Mouse (Mus musculus) heart, embryonic 13.5 days (tissue): Measurements from ENCODE around the gene P2rx7. TPM values are rescaled to one million over a fixed set of nuclear protein-coding genes. Genes with fewer than 3 reads are reported as not detected.

Experiments used
- ATAC-seq: fragments of 200-750 bp; cut with Nextera tagmentation; 2 replicates; pipeline ENCODE4 v1.8.0; 2017; ENCODE audit warnings: moderate TSS enrichment; ENCODE audit not compliant: insufficient number of reproducible peaks, low FRiP score, low TSS enrichment; ENCODE audit errors: extremely low read depth
- H3K27ac ChIP-seq: fragments of 300-500 bp; sonication (generic); replicated peaks from 2 replicates; pipeline ENCODE4 v1.5.1; 2015; ENCODE audit warnings: moderate library complexity, mild to moderate bottlenecking, inconsistent platforms
- H3K27me3 ChIP-seq: fragments of 300-500 bp; sonication (generic); replicated peaks from 2 replicates; pipeline ENCODE4 v1.6.1; 2015; ENCODE audit warnings: mild to moderate bottlenecking, inconsistent platforms
- H3K36me3 ChIP-seq: fragments of 300-500 bp; sonication (generic); 2 replicates; pipeline ENCODE4 v1.6.1; 2015; ENCODE audit warnings: mild to moderate bottlenecking, inconsistent platforms
- H3K4me1 ChIP-seq: fragments of 300-500 bp; sonication (generic); 2 replicates; pipeline ENCODE4 v1.6.1; 2015; ENCODE audit warnings: inconsistent platforms
- H3K4me2 ChIP-seq: fragments of 300-500 bp; sonication (generic); 2 replicates; pipeline ENCODE4 v1.6.1; 2015; ENCODE audit warnings: inconsistent platforms, mild to moderate bottlenecking, moderate library complexity
- H3K4me3 ChIP-seq: fragments of 300-500 bp; sonication (generic); 2 replicates; pipeline ENCODE4 v1.5.1; 2015; ENCODE audit warnings: moderate library complexity, mild to moderate bottlenecking, inconsistent platforms
- H3K9ac ChIP-seq: fragments of 300-500 bp; sonication (generic); 2 replicates; pipeline ENCODE4 v1.6.1; 2015; ENCODE audit warnings: inconsistent platforms, mild to moderate bottlenecking, moderate library complexity
- H3K9me3 ChIP-seq: fragments of 300-500 bp; sonication (generic); 2 replicates; pipeline ENCODE4 v1.6.1; 2016; ENCODE audit warnings: inconsistent platforms
- WGBS: fragments of 180-500 bp; shearing (Covaris S2); methylation state at CpG from one replicate; pipeline ENCODE4 v1.1.7; 2015; ENCODE audit warnings: mixed read lengths; 5-methylcytosine and 5-hydroxymethylcytosine counted together
- polyA plus RNA-seq: library from polyadenylated mRNA; unstranded; fragments of >200 nt; fragmentation: Nextera tagmentation; extraction: Ambion mirVana; gene quantifications from 2 replicates; pipeline ENCODE4 v1.2.1, GENCODE M21; 2015

The P2rx7 gene
- polyA plus RNA-seq, 1 experiment from 2014 or later = 1.6 TPM

- 0 out of 2 replicates have a peak overlapping the region, but pooled peaks have one; percentile 1 for H3K27ac ChIP-seq
These were observed 18.7 kb upstream of the P2rx7 start for GRCm38 (mm10) chr5:122624952-122625479.

GRCm38 (mm10) chr5:122625565-122626252 is 18.0 kb upstream of the P2rx7 start:
- Histone ChIP-seq H3K27ac (no peak overlapping the region), H3K9me3 (no peaks in the 10 kb centered on the region), H3K4me2 (no peak overlapping the region), H3K27me3 (no peaks in the 10 kb centered on the region), H3K36me3 (no peaks in the 10 kb centered on the region), H3K9ac (no peak overlapping the region), H3K4me1 (peaks cover 47% of the 10 kb centered on the region), H3K4me3 (no peak overlapping the region)
- 80% methylated on average over 14 of the region's 14 CpGs for WGBS
- ATAC-seq = no peak

More at GRCm38 (mm10) chr5:122624952-122625479, 18.7 kb upstream of the P2rx7 start:
- no peak overlapping the region for H3K4me2 ChIP-seq
- H3K9me3 ChIP-seq = no peaks in the 10 kb centered on the region
- peaks cover 54% of the 10 kb centered on the region for H3K4me1 ChIP-seq
- no peaks in the 10 kb centered on the region for H3K36me3 ChIP-seq
- 79% methylated on average over 11 of the region's 11 CpGs for WGBS
- no peak overlapping the region for H3K9ac ChIP-seq
- ATAC-seq = no peak
- H3K27me3 ChIP-seq = no peaks in the 10 kb centered on the region
- H3K4me3 ChIP-seq = no peak overlapping the region

- ATAC-seq = no peak; the same call in 1 of the 2 replicates
- Histone ChIP-seq H3K4me1 (peaks cover 33% of the 10 kb centered on the region), H3K9ac (peak overlapping the region; percentile 30; the same call in 1 of the 2 replicates), H3K9me3 (no peaks in the 10 kb centered on the region), H3K27ac (peak overlapping the region; percentile 48), H3K4me2 (no peak overlapping the region), H3K36me3 (no peaks in the 10 kb centered on the region), H3K27me3 (no peaks in the 10 kb centered on the region), H3K4me3 (no peak overlapping the region)
- 26% methylated on average over 2 of the region's 2 CpGs for WGBS
These were observed 16.5 kb upstream of the P2rx7 start for GRCm38 (mm10) chr5:122627243-122627642.

GRCm38 (mm10) chr5:122635228-122635627 is 8.5 kb upstream of the P2rx7 start:
- Histone ChIP-seq H3K4me2 (no peak overlapping the region), H3K36me3 (no peaks in the 10 kb centered on the region), H3K27ac (no peak overlapping the region), H3K4me1 (peaks cover 15% of the 10 kb centered on the region), H3K9me3 (no peaks in the 10 kb centered on the region), H3K4me3 (no peak overlapping the region), H3K9ac (no peak overlapping the region), H3K27me3 (no peaks in the 10 kb centered on the region)
- no peak for ATAC-seq
- 77% methylated on average over 8 of the region's 8 CpGs for WGBS

GRCm38 (mm10) chr5:122636308-122636707 is 7.4 kb upstream of the P2rx7 start:
- WGBS = 75% methylated on average over 9 of the region's 9 CpGs

GRCm38 (mm10) chr5:122636958-122637357 is 6.8 kb upstream of the P2rx7 start:
- peak overlapping the region; percentile 62 for H3K9ac ChIP-seq
- H3K9me3 ChIP-seq = no peaks in the 10 kb centered on the region
- peak overlapping the region; percentile 35 for H3K4me3 ChIP-seq
- H3K36me3 ChIP-seq = no peaks in the 10 kb centered on the region
- ATAC-seq = no peak
- H3K4me2 ChIP-seq = peak overlapping the region; percentile 67
- no peaks in the 10 kb centered on the region for H3K27me3 ChIP-seq
- H3K4me1 ChIP-seq = peaks cover 15% of the 10 kb centered on the region
- H3K27ac ChIP-seq = no peak overlapping the region
- WGBS = 26% methylated on average over 16 of the region's 16 CpGs

More at GRCm38 (mm10) chr5:122636308-122636707, 7.4 kb upstream of the P2rx7 start:
- Histone ChIP-seq H3K4me1 (peaks cover 15% of the 10 kb centered on the region), H3K36me3 (no peaks in the 10 kb centered on the region), H3K4me3 (no peak overlapping the region), H3K27ac (no peak overlapping the region), H3K27me3 (no peaks in the 10 kb centered on the region), H3K4me2 (no peak overlapping the region), H3K9ac (no peak overlapping the region), H3K9me3 (no peaks in the 10 kb centered on the region)
- no peak for ATAC-seq

- Histone ChIP-seq H3K27me3 (no peaks in the 10 kb centered on the region), H3K36me3 (no peaks in the 10 kb centered on the region), H3K4me3 (no peak overlapping the region), H3K9ac (no peak overlapping the region), H3K4me2 (no peak overlapping the region), H3K4me1 (peaks cover 15% of the 10 kb centered on the region), H3K27ac (no peak overlapping the region), H3K9me3 (no peaks in the 10 kb centered on the region)
- ATAC-seq = no peak
- WGBS = 51% methylated on average over 2 of the region's 2 CpGs
These were observed 5.4 kb upstream of the P2rx7 start for GRCm38 (mm10) chr5:122638296-122638695.

GRCm38 (mm10) chr5:122639517-122639916 is 4.2 kb upstream of the P2rx7 start:
- 93% methylated on average over 4 of the region's 4 CpGs for WGBS

GRCm38 (mm10) chr5:122639986-122640385 is 3.7 kb upstream of the P2rx7 start:
- WGBS = 88% methylated on average over 5 of the region's 5 CpGs
- no peak overlapping the region for H3K9ac ChIP-seq
- peaks cover 24% of the 10 kb centered on the region for H3K4me1 ChIP-seq
- no peaks in the 10 kb centered on the region for H3K36me3 ChIP-seq
- H3K4me2 ChIP-seq = no peak overlapping the region
- H3K27me3 ChIP-seq = no peaks in the 10 kb centered on the region
- H3K9me3 ChIP-seq = no peaks in the 10 kb centered on the region
- H3K4me3 ChIP-seq = no peak overlapping the region
- ATAC-seq = no peak
- H3K27ac ChIP-seq = no peak overlapping the region

More at GRCm38 (mm10) chr5:122639517-122639916, 4.2 kb upstream of the P2rx7 start:
- Histone ChIP-seq H3K36me3 (no peaks in the 10 kb centered on the region), H3K9me3 (no peaks in the 10 kb centered on the region), H3K4me2 (no peak overlapping the region), H3K27me3 (no peaks in the 10 kb centered on the region), H3K27ac (no peak overlapping the region), H3K4me1 (peaks cover 23% of the 10 kb centered on the region), H3K9ac (no peak overlapping the region), H3K4me3 (no peak overlapping the region)
- ATAC-seq = no peak

GRCm38 (mm10) chr5:122644111-122644607 is 448 bp downstream of the P2rx7 start:
- H3K9me3 ChIP-seq = no peaks in the 10 kb centered on the region
- H3K4me1 ChIP-seq = peaks cover 29% of the 10 kb centered on the region
- H3K9ac ChIP-seq = peak overlapping the region; percentile 29
- H3K27me3 ChIP-seq = no peaks in the 10 kb centered on the region
- no peaks in the 10 kb centered on the region for H3K36me3 ChIP-seq
- peak overlapping the region; percentile 24; the same call in 1 of the 2 replicates for H3K4me2 ChIP-seq
- 0 out of 2 replicates have a peak overlapping the region, but pooled peaks have one; percentile 1 for H3K4me3 ChIP-seq
- H3K27ac ChIP-seq = 0 out of 2 replicates have a peak overlapping the region, but pooled peaks have one; percentile 26
- 65% methylated on average over 15 of the region's 15 CpGs for WGBS
- no peak for ATAC-seq

GRCm38 (mm10) chr5:122645290-122645689 is 1.6 kb downstream of the P2rx7 start:
- ATAC-seq = no peak
- 43% methylated on average over 6 of the region's 6 CpGs for WGBS
- Histone ChIP-seq H3K36me3 (no peaks in the 10 kb centered on the region), H3K27ac (no peak overlapping the region), H3K4me2 (no peak overlapping the region), H3K27me3 (no peaks in the 10 kb centered on the region), H3K4me1 (peaks cover 29% of the 10 kb centered on the region), H3K9me3 (no peaks in the 10 kb centered on the region), H3K4me3 (no peak overlapping the region), H3K9ac (no peak overlapping the region)
